Mouse (Mus musculus): ENCODE measurements around the gene Gtf2ird2. TPM values are rescaled to one million over a fixed set of nuclear protein-coding genes. Genes with fewer than 3 reads are reported as not detected.
A peak's percentile ranks its signal among the peaks of the same experiment; 100 is the strongest.

Gene Gtf2ird2
- total and polyA plus RNA-seq, 3 experiments, result 5.2 to 10.7 (median 8.8) TPM

DNA sequence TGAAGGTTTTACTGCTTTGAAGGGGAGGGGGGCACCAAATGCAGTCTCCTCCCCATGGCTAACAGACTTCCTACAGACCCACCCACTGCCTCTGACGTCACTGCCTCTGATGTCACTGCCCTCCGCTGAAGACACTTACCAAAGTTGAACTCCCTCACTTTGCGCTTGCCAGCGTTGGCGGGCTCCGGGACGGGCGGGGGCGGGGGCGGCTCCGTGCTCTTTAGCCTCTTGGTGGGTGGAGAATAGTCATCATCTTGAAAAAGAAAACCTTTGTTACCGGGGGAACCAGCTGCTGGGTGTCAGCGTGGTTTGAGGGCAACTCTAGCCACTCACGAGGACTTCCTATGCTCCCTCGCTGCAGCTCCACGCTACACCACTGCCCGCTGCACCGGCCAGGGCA is 82.6 kb downstream of the Gtf2ird2 start:
- no peak for DNase-seq

DNA sequence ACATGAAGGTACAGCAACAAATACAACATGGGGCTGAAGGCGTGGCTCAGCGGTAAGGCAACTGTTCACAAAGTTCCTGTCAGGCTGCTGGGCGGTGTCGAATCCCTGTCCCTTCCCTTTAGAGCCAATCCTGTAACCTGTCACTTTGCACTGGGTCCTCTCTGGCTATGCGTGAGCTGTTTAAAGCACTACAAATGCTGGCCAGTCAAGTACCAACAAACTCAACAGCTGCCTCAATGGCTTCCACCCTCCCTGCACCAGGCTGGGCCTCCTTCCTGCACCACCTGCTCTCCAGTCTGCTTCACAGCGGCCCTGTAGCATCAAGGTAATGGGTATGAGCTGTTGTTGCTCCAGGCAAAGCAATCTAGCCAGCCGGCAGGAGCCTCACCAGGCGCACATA is 84.9 kb downstream of the Gtf2ird2 start:
- DNase-seq, result no peak

DNA sequence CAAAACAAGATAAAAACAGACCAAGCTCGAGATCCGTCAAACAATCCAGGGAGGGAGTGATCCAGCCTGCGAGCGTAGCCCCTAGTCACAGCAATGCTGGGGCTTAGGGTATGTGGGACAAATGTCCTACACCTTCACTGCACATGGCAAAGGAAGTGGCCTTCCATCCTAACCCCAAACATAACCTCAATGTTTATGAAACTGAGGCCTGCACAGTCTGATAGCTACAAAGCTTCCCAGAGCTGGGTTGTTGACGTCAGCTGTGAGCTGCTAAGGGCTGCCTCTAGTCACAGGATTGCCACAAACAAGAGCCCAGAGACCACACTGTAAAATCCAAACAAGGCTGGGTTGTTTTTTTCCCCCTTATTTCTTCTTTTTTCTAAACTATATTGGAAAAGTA is 85.9 kb downstream of the Gtf2ird2 start:
- DNase-seq, result no peak

DNA sequence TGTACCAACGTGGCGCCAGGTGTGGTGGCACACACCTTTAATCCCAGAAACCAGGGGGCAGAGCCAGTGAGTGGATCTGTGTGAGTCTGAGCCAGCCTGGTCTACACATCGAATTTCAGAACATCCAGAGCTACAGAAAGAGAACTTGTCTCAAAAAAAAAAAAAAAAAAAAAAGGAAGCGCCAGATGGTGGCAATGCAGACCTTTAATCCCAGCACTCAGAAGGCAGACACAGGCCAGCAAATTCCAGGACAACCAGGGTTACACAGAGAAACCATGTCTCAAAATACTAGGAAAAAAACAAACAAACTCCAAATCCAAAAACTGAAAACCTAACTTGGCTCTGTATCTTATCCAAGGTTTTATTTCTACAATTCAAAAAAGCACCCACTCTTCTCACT is 86.7 kb downstream of the Gtf2ird2 start:
- DNase-seq, result no peak

GRCm38 (mm10) chr5:134271421-134271820 is 87.6 kb downstream of the Gtf2ird2 start:
- peak; percentile 23 for DNase-seq

GRCm38 (mm10) chr5:134272761-134273160 is 88.9 kb downstream of the Gtf2ird2 start:
- DNase-seq, result no peak

DNA sequence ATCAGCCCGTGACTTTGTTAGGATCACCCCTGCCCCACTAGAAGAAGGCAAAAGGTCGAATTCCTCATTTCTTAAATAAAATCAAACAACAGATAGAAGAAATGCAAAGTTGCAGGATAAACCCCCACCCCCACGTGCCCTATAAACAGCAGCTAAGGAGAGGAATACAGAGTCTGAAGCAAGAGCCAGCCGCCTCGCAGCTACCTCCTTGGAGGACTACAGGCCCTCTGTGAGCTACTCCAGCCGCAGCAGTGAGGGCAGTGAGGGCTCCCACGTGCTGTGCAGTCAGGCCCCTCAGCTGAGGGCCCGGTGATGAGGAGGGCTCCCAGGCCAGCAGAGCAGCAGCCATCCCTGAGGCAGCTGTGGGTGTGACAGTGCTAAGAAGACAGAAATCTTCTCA is 89.9 kb downstream of the Gtf2ird2 start:
- DNase-seq, result no peak

Other genes with a start within 250 kb of the Gtf2ird2 start
- 10 to 100 TPM; 11.4 to 15.5 TPM for gene Castor2, start 84.3 kb upstream of the Gtf2ird2 start, total RNA-seq (2021)
- 6.0 and 6.5 TPM in 2 replicates for gene Castor2, start 84.3 kb upstream of the Gtf2ird2 start, polyA plus RNA-seq (2012; rRNA removed)
- 10 to 100 TPM; 20.8 to 32.3 TPM for gene Rcc1l, start 7.2 kb upstream of the Gtf2ird2 start, total RNA-seq (2021)
- gene Rcc1l, start 7.2 kb upstream of the Gtf2ird2 start, polyA plus RNA-seq (2012; rRNA removed), result 23.8 and 25.2 TPM in 2 replicates
- 1 to 10 TPM; 8.9 to 9.2 TPM for gene Ncf1, start 45.6 kb downstream of the Gtf2ird2 start, total RNA-seq (2021)
- gene Ncf1, start 45.6 kb downstream of the Gtf2ird2 start, polyA plus RNA-seq (2012; rRNA removed), result 15.7 and 16.9 TPM in 2 replicates
- gene Gtf2i, start 130.7 kb downstream of the Gtf2ird2 start, total RNA-seq (2021), result 100 to 1,000 TPM; 239 to 244 TPM
- 104 and 110 TPM in 2 replicates for gene Gtf2i, start 130.7 kb downstream of the Gtf2ird2 start, polyA plus RNA-seq (2012; rRNA removed)